Comparison of ENCODE assay signal across 8 mouse cellular contexts in the genomic region with DNA sequence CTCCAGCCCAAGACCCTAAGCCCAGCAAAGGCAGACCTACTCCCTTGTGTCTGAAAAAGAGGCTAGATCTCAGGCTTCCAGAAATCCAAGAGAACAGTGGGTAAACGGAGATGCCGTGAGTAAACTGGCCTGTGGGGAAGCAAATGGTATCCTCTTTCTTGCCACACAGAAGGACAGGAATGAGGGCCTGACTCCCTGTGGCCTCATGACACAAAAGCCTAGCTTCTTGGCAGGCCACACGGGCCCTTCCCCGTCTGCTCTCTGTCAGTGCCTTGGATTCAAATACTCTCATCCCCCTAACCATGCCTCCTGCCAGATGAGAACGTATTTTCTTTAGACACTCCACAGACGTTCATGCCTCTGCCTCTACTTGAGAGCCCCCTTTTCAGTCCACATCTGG.
DNase-seq lines count a peak whose midpoint lies in the region; ATAC-seq and TF ChIP-seq lines count a peak whose summit lies in the region.

No protein-coding gene starts in this region.

- peak; percentile 30 for DNase-seq in embryo, embryonic 10 days (ENCODE audit: low spot score)
- no peak for DNase-seq in embryo, embryonic 10.5 days (ENCODE audit: low spot score)
- DNase-seq in liver, adult 2 months (ENCODE audit: extremely low read depth, low read depth, low spot score), result peak; percentile 3
- DNase-seq in liver, result no peak
- peak; percentile 32 for DNase-seq in neural tube, embryonic 10.5 days (ENCODE audit: extremely low spot score, low spot score)
- DNase-seq in retina, embryonic 14.5 days (ENCODE audit: low spot score), result no peak
- DNase-seq in urinary bladder, postnatal 10 days (ENCODE audit: low spot score), result no peak

- H3K27me3 ChIP-seq in liver, adult 2 months (ENCODE audit: control insufficient read depth, insufficient read depth, low read length), result no peaks in the 10 kb centered on the region
- H3K27me3 ChIP-seq in heart, embryonic 12.5 days (replicated peaks), result no peaks in the 10 kb centered on the region

- no peak overlapping the region for H3K27ac ChIP-seq in liver, adult 2 months (replicated peaks; ENCODE audit: insufficient read depth, low read depth, low read length)
- peak overlapping the region; percentile 94; the same call in 1 of the 2 replicates for H3K27ac ChIP-seq in heart, embryonic 12.5 days (ENCODE audit: poor library complexity, severe bottlenecking)

- H3K9ac ChIP-seq in liver, adult 2 months (ENCODE audit: low read depth, low read length), result no peak overlapping the region
- H3K9ac ChIP-seq in heart, embryonic 12.5 days, result 0 out of 2 replicates have a peak overlapping the region, but pooled peaks have one; percentile 33

- no peak overlapping the region for H3K4me2 ChIP-seq in heart, embryonic 12.5 days

- no peak overlapping the region for H3K4me3 ChIP-seq in liver, adult 2 months (ENCODE audit: insufficient read depth, low read depth, low read length)
- no peak overlapping the region for H3K4me3 ChIP-seq in heart, embryonic 12.5 days

- TF ChIP-seq CTCF in liver, adult 2 months (IDR thresholded peaks at IDR 0.05; ENCODE audit: low read depth, low read length), result no peak

- no peaks in the 10 kb centered on the region for H3K36me3 ChIP-seq in liver, adult 2 months (ENCODE audit: control insufficient read depth, insufficient read depth, low read length)
- H3K36me3 ChIP-seq in heart, embryonic 12.5 days, result no peaks in the 10 kb centered on the region

- WGBS in liver, adult 2 months, result 70% methylated on average over 6 of the region's 6 CpGs
- WGBS in heart, embryonic 12.5 days, result 24% methylated on average over 6 of the region's 6 CpGs

- H3K4me1 ChIP-seq in liver, adult 2 months (ENCODE audit: control insufficient read depth, insufficient read depth, low read length), result no peaks in the 10 kb centered on the region
- H3K4me1 ChIP-seq in heart, embryonic 12.5 days (replicated peaks), result peaks cover 27% of the 10 kb centered on the region

- ATAC-seq in heart, embryonic 12.5 days (ENCODE audit: insufficient number of reproducible peaks, low FRiP score), result no peak

- TF ChIP-seq POLR2A in liver, adult 2 months (IDR thresholded peaks at IDR 0.05; ENCODE audit: extremely low read depth, insufficient read depth, low read length), result no peak

- no peaks in the 10 kb centered on the region for H3K79me2 ChIP-seq in liver, adult 2 months (ENCODE audit: control insufficient read depth, insufficient read depth, low read length)

- H3K9me3 ChIP-seq in heart, embryonic 12.5 days (replicated peaks), result no peaks in the 10 kb centered on the region

Comparison
In these comparisons a context has a peak if more than half of its experiments do, and no peak if none do; other contexts are left out.
1. DNase-seq: peak in embryo, embryonic 10 days (single experiment), liver, adult 2 months (single experiment) and neural tube, embryonic 10.5 days (single experiment); none in embryo, embryonic 10.5 days (single experiment), liver (single experiment), retina, embryonic 14.5 days (single experiment) and urinary bladder, postnatal 10 days (single experiment).